Mouse (Mus musculus) hindbrain, embryonic 10.5 days (tissue): ENCODE data around the gene Btbd35f16. TPM values are rescaled to one million over a fixed set of nuclear protein-coding genes. Genes with fewer than 3 reads are reported as not detected.
"Not testable (repeated sequence)": the region's sequence is repeated elsewhere in the genome, so short reads cannot be mapped to it uniquely, and the experiment has no call there.

Source experiments
- DNase-seq: peaks from one replicate; pipeline ENCODE4 v3.0.0-alpha.2; 2017; ENCODE audit warnings: low spot score
- H3K27ac ChIP-seq: fragments of 300-500 bp; sonication (generic); 2 replicates; pipeline ENCODE4 v1.5.1; 2016; ENCODE audit warnings: mild to moderate bottlenecking, moderate library complexity
- H3K27me3 ChIP-seq: fragments of 300-500 bp; sonication (generic); 2 replicates; pipeline ENCODE4 v1.6.1; 2016; ENCODE audit warnings: mild to moderate bottlenecking; ENCODE audit not compliant: poor library complexity, insufficient read depth, severe bottlenecking
- H3K36me3 ChIP-seq: fragments of 300-500 bp; sonication (generic); 2 replicates; pipeline ENCODE4 v1.6.1; 2016; ENCODE audit warnings: mild to moderate bottlenecking, moderate library complexity
- H3K4me1 ChIP-seq: fragments of 300-500 bp; sonication (generic); replicated peaks from 2 replicates; pipeline ENCODE4 v1.6.1; 2016; ENCODE audit warnings: mild to moderate bottlenecking
- H3K4me3 ChIP-seq: fragments of 300-500 bp; sonication (generic); 2 replicates; pipeline ENCODE4 v1.5.1; 2016; ENCODE audit warnings: mild to moderate bottlenecking, moderate library complexity
- H3K9me3 ChIP-seq: fragments of 300-500 bp; sonication (generic); 2 replicates; pipeline ENCODE4 v1.6.1; 2016; ENCODE audit warnings: mild to moderate bottlenecking, moderate library complexity
- WGBS: fragments of 180-500 bp; shearing (Covaris S2); methylation state at CpG from one replicate; pipeline ENCODE4 v1.1.7; 2016; 5-methylcytosine and 5-hydroxymethylcytosine counted together
- polyA plus RNA-seq: library from polyadenylated mRNA; unstranded; fragments of >200 nt; fragmentation: Nextera tagmentation; extraction: Ambion mirVana; gene quantifications from 2 replicates; pipeline ENCODE4 v1.2.1, GENCODE M21; 2016

Gene Btbd35f16
- not detected in 2 replicates for polyA plus RNA-seq

DNA sequence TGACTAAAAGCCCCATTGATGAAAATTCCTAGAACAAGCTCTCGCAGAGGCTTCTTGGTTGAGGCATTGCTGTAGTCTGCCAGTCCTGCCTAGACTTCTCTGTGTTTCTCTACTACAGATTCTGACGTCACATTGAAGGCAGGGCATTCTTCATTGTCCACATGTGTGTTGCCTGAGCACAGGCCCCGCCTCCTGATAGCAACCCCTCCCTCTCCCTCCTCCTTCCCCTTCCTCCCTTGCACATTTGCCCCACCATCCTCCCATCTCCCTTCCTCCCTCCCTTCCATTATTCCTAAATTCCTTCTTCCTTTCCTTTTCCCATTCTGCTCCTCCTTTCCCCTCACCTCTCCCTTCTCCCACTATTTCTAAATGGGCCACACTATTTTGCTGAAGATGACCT, at the start of gene Btbd35f16:
Btbd35f16 (minus strand) TSS at position 101 of the 400 bp plus-strand sequence.
- 66% methylated on average over 2 of the region's 3 CpGs for WGBS
- H3K4me3 ChIP-seq, H3K9me3 ChIP-seq, H3K36me3 ChIP-seq, H3K27me3 ChIP-seq, DNase-seq, H3K4me1 ChIP-seq, H3K27ac ChIP-seq: not testable (repeated sequence)

Other genes with a start within 250 kb of the Btbd35f16 start
- not detected in 2 replicates for gene Btbd35f10, start 204.1 kb downstream of the Btbd35f16 start, polyA plus RNA-seq
- not detected in 2 replicates for gene Btbd35f3, start 80.7 kb upstream of the Btbd35f16 start, polyA plus RNA-seq
- not detected in 2 replicates for gene Btbd35f28, start 239.6 kb upstream of the Btbd35f16 start, polyA plus RNA-seq